Mouse (Mus musculus): ENCODE measurements around the gene Spata19. TPM values are rescaled to one million over a fixed set of nuclear protein-coding genes. Genes with fewer than 3 reads are reported as not detected.

Gene Spata19
- not detected in 2 replicates for polyA plus RNA-seq (2012; rRNA removed)

GRCm38 (mm10) chr9:27396500-27396899, at the start of gene Spata19:
Spata19 (plus strand) TSS chr9:27396800.

Other genes starting within 250 kb of the Spata19 start
- 1.6 and 2.5 TPM in 2 replicates for gene Jam3, start 241.4 kb upstream of the Spata19 start, polyA plus RNA-seq (2012; rRNA removed)
- 0.01 and 0.03 TPM in 2 replicates for gene Igsf9b, start 97.6 kb upstream of the Spata19 start, polyA plus RNA-seq (2012; rRNA removed)